Mouse (Mus musculus) kidney, adult 2 months (tissue): Measurements from ENCODE around the gene Zfp652.

Source experiments
- CTCF ChIP-seq: fragments of 200-500 bp; conservative IDR thresholded peaks from 2 replicates; pipeline ENCODE4 v1.5.1; 2011; ENCODE audit warnings: low read depth, mild to moderate bottlenecking, control low read depth, low read length, moderate library complexity, mixed read lengths; ENCODE audit not compliant: insufficient read depth, insufficient read length
- POLR2A ChIP-seq: fragments of 200-500 bp; IDR thresholded peaks from one replicate; pipeline ENCODE4 v1.6.1; 2011; ENCODE audit warnings: low read depth, low read length, control low read depth

GRCm38 (mm10) chr11:95667177-95667576 lies 45.3 kb upstream of the Zfp652 start:
- no peak for TF ChIP-seq POLR2A
- TF ChIP-seq CTCF = no peak
